Mouse (Mus musculus) forebrain, embryonic 11.5 days (tissue): ENCODE data around the gene Cebpzos. TPM values are rescaled to one million over a fixed set of nuclear protein-coding genes. Genes with fewer than 3 reads are reported as not detected.

ENCODE experiments used
- ATAC-seq: fragments of 200-750 bp; cut with Nextera tagmentation; replicated peaks from 2 replicates; pipeline ENCODE4 v1.8.0; 2017; ENCODE audit warnings: moderate TSS enrichment; ENCODE audit not compliant: low FRiP score
- DNase-seq: peaks from one replicate; pipeline ENCODE4 v3.0.0-alpha.2; 2017; ENCODE audit warnings: low spot score
- H3K27ac ChIP-seq: fragments of 300-500 bp; sonication (generic); 2 replicates; pipeline ENCODE4 v1.5.1; 2014; ENCODE audit warnings: low read depth, low read length
- H3K27me3 ChIP-seq: fragments of 300-500 bp; sonication (generic); 2 replicates; pipeline ENCODE4 v1.6.1; 2014; ENCODE audit warnings: mild to moderate bottlenecking, low read length, mixed read lengths; ENCODE audit not compliant: control insufficient read depth, insufficient read depth
- H3K36me3 ChIP-seq: fragments of 300-500 bp; sonication (generic); 2 replicates; pipeline ENCODE4 v1.6.1; 2014; ENCODE audit warnings: mild to moderate bottlenecking, low read length, moderate library complexity, mixed read lengths; ENCODE audit not compliant: control insufficient read depth, insufficient read depth
- H3K4me1 ChIP-seq: fragments of 300-500 bp; sonication (generic); replicated peaks from 2 replicates; pipeline ENCODE4 v1.6.1; 2014; ENCODE audit warnings: low read length, mixed read lengths; ENCODE audit not compliant: control insufficient read depth, insufficient read depth
- H3K4me2 ChIP-seq: fragments of 300-500 bp; sonication (generic); 2 replicates; pipeline ENCODE4 v1.6.1; 2014; ENCODE audit warnings: low read depth, mild to moderate bottlenecking, low read length, moderate library complexity, mixed read lengths; ENCODE audit not compliant: severe bottlenecking
- H3K4me3 ChIP-seq: fragments of 300-500 bp; sonication (generic); 2 replicates; pipeline ENCODE4 v1.5.1; 2014; ENCODE audit warnings: low read depth, low read length
- H3K9ac ChIP-seq: fragments of 300-500 bp; sonication (generic); 2 replicates; pipeline ENCODE4 v1.6.1; 2014; ENCODE audit warnings: low read length
- H3K9me3 ChIP-seq: fragments of 300-500 bp; sonication (generic); 2 replicates; pipeline ENCODE4 v1.6.1; 2016; ENCODE audit warnings: low read length, mixed read lengths; ENCODE audit not compliant: control insufficient read depth
- WGBS: fragments of 180-500 bp; shearing (Covaris S2); extraction: QIAGEN DNeasy Blood & Tissue Kit; methylation state at CpG from one replicate; pipeline ENCODE4 v1.1.7; 2014; 5-methylcytosine and 5-hydroxymethylcytosine counted together
- polyA plus RNA-seq: library from polyadenylated mRNA; unstranded; fragments of >200 nt; fragmentation: Nextera tagmentation; extraction: Ambion mirVana; gene quantifications from 2 replicates; pipeline ENCODE4 v1.2.1, GENCODE M21; 2014

Gene Cebpzos
- polyA plus RNA-seq, 1 experiment from 2014 or later, result 121 TPM

GRCm38 (mm10) chr17:78916899-78917298 is 599 bp downstream of the Cebpzos start:
- Histone ChIP-seq H3K9me3 (no peaks in the 10 kb centered on the region), H3K4me3 (peak overlapping the region; percentile 63), H3K4me1 (no peaks in the 10 kb centered on the region; the same call in 1 of the 2 replicates), H3K4me2 (peak overlapping the region; percentile 65), H3K27me3 (no peaks in the 10 kb centered on the region), H3K9ac (peak overlapping the region; percentile 67), H3K36me3 (peaks cover 7% of the 10 kb centered on the region), H3K27ac (peak overlapping the region; percentile 58)
- WGBS, result 5% methylated on average over 11 of the region's 11 CpGs
- ATAC-seq (peak; percentile 14), DNase-seq (no peak)

GRCm38 (mm10) chr17:78917696-78918095 is 1.4 kb downstream of the Cebpzos start:
- H3K4me1 ChIP-seq, result no peaks in the 10 kb centered on the region; the same call in 1 of the 2 replicates
- no peak overlapping the region for H3K9ac ChIP-seq
- no peaks in the 10 kb centered on the region for H3K27me3 ChIP-seq
- H3K4me2 ChIP-seq, result 0 out of 2 replicates have a peak overlapping the region, but pooled peaks have one; percentile 15
- no peak overlapping the region for H3K27ac ChIP-seq
- H3K9me3 ChIP-seq, result no peaks in the 10 kb centered on the region
- 40% methylated on average over 6 of the region's 6 CpGs for WGBS
- DNase-seq (no peak), ATAC-seq (no peak)
- no peak overlapping the region for H3K4me3 ChIP-seq
- peaks cover 8% of the 10 kb centered on the region for H3K36me3 ChIP-seq

GRCm38 (mm10) chr17:78935857-78936256 is 19.6 kb downstream of the Cebpzos start:
- Histone ChIP-seq H3K9ac (peak overlapping the region; percentile 62; the same call in 1 of the 2 replicates), H3K36me3 (no peaks in the 10 kb centered on the region; the same call in 1 of the 2 replicates), H3K9me3 (no peaks in the 10 kb centered on the region), H3K4me2 (peak overlapping the region; percentile 70), H3K4me1 (0 out of 2 replicates have a peak, but pooled peaks cover 5% of the 10 kb centered on the region), H3K27ac (no peak overlapping the region), H3K4me3 (peak overlapping the region; percentile 49), H3K27me3 (no peaks in the 10 kb centered on the region)
- no peak for DNase-seq
- 84% methylated on average over 2 of the region's 2 CpGs for WGBS
- ATAC-seq, result no peak

GRCm38 (mm10) chr17:78936466-78937228 is 20.3 kb downstream of the Cebpzos start, which contains the start of the genes Cebpz and Ndufaf7:
Gene Cebpz (minus strand): TSS chr17:78937066.
Gene Ndufaf7 (plus strand): TSS chr17:78937136.
- Histone ChIP-seq H3K4me3 (peak within 1 kb of the TSS; percentile 49), H3K4me2 (peak within 1 kb of the TSS; percentile 70), H3K36me3 (no peaks in the 10 kb centered on the region; the same call in 1 of the 2 replicates), H3K27ac (peak within 1 kb of the TSS; percentile 4; the same call in 1 of the 2 replicates), H3K9me3 (no peaks in the 10 kb centered on the region), H3K27me3 (no peaks in the 10 kb centered on the region), H3K9ac (peak within 1 kb of the TSS; percentile 62), H3K4me1 (0 out of 2 replicates have a peak, but pooled peaks cover 5% of the 10 kb centered on the region)
- ATAC-seq (peak; percentile 100), DNase-seq (peak; percentile 97)
- under 1% methylated on average over 45 of the region's 45 CpGs for WGBS

- Histone ChIP-seq H3K27ac (peak overlapping the region; percentile 4; the same call in 1 of the 2 replicates), H3K36me3 (no peaks in the 10 kb centered on the region), H3K4me2 (peak overlapping the region; percentile 70), H3K4me3 (peak overlapping the region; percentile 49), H3K9ac (peak overlapping the region; percentile 62), H3K4me1 (0 out of 2 replicates have a peak, but pooled peaks cover 5% of the 10 kb centered on the region), H3K27me3 (no peaks in the 10 kb centered on the region), H3K9me3 (no peaks in the 10 kb centered on the region)
- DNase-seq (no peak), ATAC-seq (no peak; the same call in 1 of the 2 replicates)
- WGBS, result 9% methylated on average over 26 of the region's 26 CpGs
Observed at GRCm38 (mm10) chr17:78937229-78937853, 21.0 kb downstream of the Cebpzos start.

GRCm38 (mm10) chr17:78938927-78939326 is 22.6 kb downstream of the Cebpzos start:
- no peak overlapping the region for H3K4me2 ChIP-seq
- H3K27ac ChIP-seq, result no peak overlapping the region
- H3K36me3 ChIP-seq, result no peaks in the 10 kb centered on the region
- H3K9ac ChIP-seq, result no peak overlapping the region
- no peaks in the 10 kb centered on the region for H3K9me3 ChIP-seq
- no peak overlapping the region for H3K4me3 ChIP-seq
- 98% methylated on average over 4 of the region's 4 CpGs for WGBS
- H3K4me1 ChIP-seq, result 0 out of 2 replicates have a peak, but pooled peaks cover 5% of the 10 kb centered on the region
- no peaks in the 10 kb centered on the region for H3K27me3 ChIP-seq
- no peak for DNase-seq
- no peak for ATAC-seq

GRCm38 (mm10) chr17:78942579-78942978 is 26.3 kb downstream of the Cebpzos start:
- DNase-seq, result no peak
- 61% methylated on average over 11 of the region's 11 CpGs for WGBS
- Histone ChIP-seq H3K27me3 (no peaks in the 10 kb centered on the region), H3K27ac (no peak overlapping the region), H3K4me1 (0 out of 2 replicates have a peak, but pooled peaks cover under 1% of the 10 kb centered on the region), H3K9ac (no peak overlapping the region), H3K9me3 (no peaks in the 10 kb centered on the region), H3K4me2 (no peak overlapping the region), H3K36me3 (no peaks in the 10 kb centered on the region; the same call in 1 of the 2 replicates), H3K4me3 (no peak overlapping the region)
- no peak for ATAC-seq

- Histone ChIP-seq H3K36me3 (peaks cover 2% of the 10 kb centered on the region; the same call in 1 of the 2 replicates), H3K4me3 (no peak overlapping the region), H3K9me3 (no peaks in the 10 kb centered on the region), H3K27me3 (no peaks in the 10 kb centered on the region), H3K27ac (no peak overlapping the region), H3K4me2 (no peak overlapping the region), H3K9ac (no peak overlapping the region), H3K4me1 (no peaks in the 10 kb centered on the region)
- DNase-seq, result no peak
- ATAC-seq, result no peak
- WGBS, result 97% methylated on average over 5 of the region's 5 CpGs
Observed at GRCm38 (mm10) chr17:78951225-78951624, 34.9 kb downstream of the Cebpzos start.
